In genomic region chr11:117949392-117950091, GRCm38 (mm10) we compare ENCODE assay signal across 8 mouse cellular contexts. TPM values are rescaled to one million over a fixed set of nuclear protein-coding genes. Genes with fewer than 3 reads are reported as not detected.
A peak's percentile ranks its signal among the peaks of the same experiment; 100 is the strongest.
DNase-seq lines count a peak whose midpoint lies in the region; ATAC-seq and TF ChIP-seq lines count a peak whose summit lies in the region.

No protein-coding gene starts in this region.

- peak; percentile 81 for ATAC-seq in hindbrain, postnatal 0 days
- ATAC-seq in liver, embryonic 13.5 days (ENCODE audit: low read depth): peak; percentile 56

- TF ChIP-seq CTCF in cerebellum, adult 2 months (IDR thresholded peaks at IDR 0.05; ENCODE audit: borderline replicate concordance, insufficient read depth, low read depth, low read length): no peak
- TF ChIP-seq CTCF in bone marrow, adult 2 months (IDR thresholded peaks at IDR 0.05; ENCODE audit: control insufficient read depth, insufficient read depth, low read length): no peak
- TF ChIP-seq CTCF in hindbrain, postnatal 0 days (IDR thresholded peaks at IDR 0.05; ENCODE audit: low read depth): 0 out of 2 replicates have a peak, but pooled peaks have one; percentile 11

- H3K4me1 ChIP-seq in cerebellum, adult 2 months (ENCODE audit: control insufficient read depth, insufficient read depth, low read length): no peaks in the 10 kb centered on the region; the same call in 1 of the 2 replicates
- peaks cover 8% of the 10 kb centered on the region for H3K4me1 ChIP-seq in bone marrow, adult 2 months (ENCODE audit: control insufficient read depth, insufficient read depth, low read length)
- peaks cover 13% of the 10 kb centered on the region; the same call in 1 of the 2 replicates for H3K4me1 ChIP-seq in hindbrain, postnatal 0 days (ENCODE audit: insufficient read depth, low read length)
- H3K4me1 ChIP-seq in liver, embryonic 13.5 days (replicated peaks): peaks cover 22% of the 10 kb centered on the region

- H3K4me2 ChIP-seq in hindbrain, postnatal 0 days (ENCODE audit: low read depth, low read length): peak overlapping the region; percentile 47
- peak overlapping the region; percentile 63 for H3K4me2 ChIP-seq in liver, embryonic 13.5 days

- peak overlapping the region; percentile 31 for H3K9ac ChIP-seq in hindbrain, postnatal 0 days (replicated peaks; ENCODE audit: low read length)
- H3K9ac ChIP-seq in liver, embryonic 13.5 days: peak overlapping the region; percentile 36; the same call in 1 of the 2 replicates

- no peak overlapping the region for H3K27ac ChIP-seq in cerebellum, adult 2 months (ENCODE audit: insufficient read depth, low read length)
- H3K27ac ChIP-seq in bone marrow, adult 2 months (ENCODE audit: control insufficient read depth, insufficient read depth, low read depth, low read length, poor library complexity): peak overlapping the region; percentile 37
- no peak overlapping the region for H3K27ac ChIP-seq in hindbrain, postnatal 0 days
- H3K27ac ChIP-seq in liver, embryonic 13.5 days: no peak overlapping the region

- peak; percentile 36 to 46 for DNase-seq in cerebellum, adult 2 months
- no peak for DNase-seq in cerebellum, adult 9-10 months
- peak; percentile 94 for DNase-seq in gastrocnemius, postnatal 25 days
- peak; percentile 78 for DNase-seq in hindbrain, postnatal 0 days (ENCODE audit: low spot score)
- no peak for DNase-seq in liver, embryonic 13.5 days
- DNase-seq in naive thymus-derived CD4-positive, alpha-beta T cell, adult 2 months (ENCODE audit: low read depth): peak; percentile 46
- DNase-seq in urinary bladder, postnatal 36 days (ENCODE audit: low spot score in 2 of 2): peak; percentile 72 to 85

- H3K4me3 ChIP-seq in cerebellum, adult 2 months (replicated peaks; ENCODE audit: insufficient read depth, low read depth, low read length): peak overlapping the region; percentile 34
- no peak overlapping the region for H3K4me3 ChIP-seq in bone marrow, adult 2 months (replicated peaks; ENCODE audit: control insufficient read depth, low read depth, low read length)
- peak overlapping the region; percentile 15; the same call in 1 of the 2 replicates for H3K4me3 ChIP-seq in hindbrain, postnatal 0 days (ENCODE audit: low read length)
- peak overlapping the region; percentile 39 for H3K4me3 ChIP-seq in liver, embryonic 13.5 days (replicated peaks)

- no peak for TF ChIP-seq POLR2A in cerebellum, adult 2 months (IDR thresholded peaks at IDR 0.05; ENCODE audit: borderline replicate concordance, insufficient read depth, low read length)
- TF ChIP-seq POLR2A in bone marrow, adult 2 months (IDR thresholded peaks at IDR 0.05; ENCODE audit: borderline replicate concordance, control insufficient read depth, low read depth, low read length): no peak

- no peaks in the 10 kb centered on the region for H3K9me3 ChIP-seq in hindbrain, postnatal 0 days (ENCODE audit: low read length)
- no peaks in the 10 kb centered on the region for H3K9me3 ChIP-seq in liver, embryonic 13.5 days (replicated peaks)

- H3K27me3 ChIP-seq in cerebellum, adult 2 months (ENCODE audit: control insufficient read depth, insufficient read depth, low read length): no peaks in the 10 kb centered on the region
- 0 out of 2 replicates have a peak, but pooled peaks cover 4% of the 10 kb centered on the region for H3K27me3 ChIP-seq in hindbrain, postnatal 0 days (ENCODE audit: insufficient read depth, low read length)
- peaks cover 57% of the 10 kb centered on the region for H3K27me3 ChIP-seq in liver, embryonic 13.5 days

- no peaks in the 10 kb centered on the region for H3K36me3 ChIP-seq in hindbrain, postnatal 0 days (ENCODE audit: insufficient read depth, low read length)
- no peaks in the 10 kb centered on the region for H3K36me3 ChIP-seq in liver, embryonic 13.5 days

- 9% methylated on average over 49 of the region's 49 CpGs for WGBS in cerebellum, adult 2 months
- WGBS in bone marrow, adult 2 months: 7% methylated on average over 49 of the region's 49 CpGs
- 2% methylated on average over 47 of the region's 49 CpGs for WGBS in hindbrain, postnatal 0 days
- WGBS in liver, embryonic 13.5 days (ENCODE audit: insufficient replicate concordance): 4% methylated on average over 49 of the region's 49 CpGs

RNA-seq across cellular contexts. Expression of gene Socs3, which starts 20.3 kb away (rescaled TPM):
- polyA plus RNA-seq in cerebellum, adult 2 months (2012; rRNA removed): 1.6 and 2.1 TPM in 2 replicates
- polyA plus RNA-seq in bone marrow, adult 2 months (2011; ENCODE audit: insufficient read depth, insufficient read length, low replicate concordance, missing spikeins): 3.4 and 9.6 TPM in 2 replicates
- 1 to 10 TPM; 4.4 to 6.1 TPM for total RNA-seq in gastrocnemius, postnatal 25 days (2021)
- total RNA-seq in hindbrain, postnatal 0 days (2014; rRNA removed): 12.3 and 12.4 TPM in 2 replicates
- polyA plus RNA-seq in hindbrain, postnatal 0 days (2015; fragmentation: Nextera tagmentation; extraction: Ambion mirVana): 6.0 and 7.0 TPM in 2 replicates
- 6.7 and 6.9 TPM in 2 replicates for polyA plus RNA-seq in liver, embryonic 13.5 days (2015; fragmentation: Nextera tagmentation; extraction: Ambion mirVana)

RNA-seq across cellular contexts. Expression of gene Pgs1, which starts 36.5 kb away (rescaled TPM):
- polyA plus RNA-seq in cerebellum, adult 2 months (2012; rRNA removed): 70.5 and 76.5 TPM in 2 replicates
- 27.1 and 67.5 TPM in 2 replicates for polyA plus RNA-seq in bone marrow, adult 2 months (2011; ENCODE audit: insufficient read depth, insufficient read length, low replicate concordance, missing spikeins)
- total RNA-seq in gastrocnemius, postnatal 25 days (2021): 10 to 100 TPM; 18.4 to 18.6 TPM
- total RNA-seq in hindbrain, postnatal 0 days (2014; rRNA removed): 72.7 and 85.0 TPM in 2 replicates
- 57.2 and 58.3 TPM in 2 replicates for polyA plus RNA-seq in hindbrain, postnatal 0 days (2015; fragmentation: Nextera tagmentation; extraction: Ambion mirVana)
- polyA plus RNA-seq in liver, embryonic 13.5 days (2015; fragmentation: Nextera tagmentation; extraction: Ambion mirVana): 18.1 and 19.4 TPM in 2 replicates

Comparison
In these comparisons a context has a peak if more than half of its experiments do, and no peak if none do; other contexts are left out.
1. DNase-seq: peak in cerebellum, adult 2 months (2 of 2), gastrocnemius, postnatal 25 days (single experiment), hindbrain, postnatal 0 days (single experiment), naive thymus-derived CD4-positive, alpha-beta T cell, adult 2 months (single experiment) and urinary bladder, postnatal 36 days (2 of 2); none in cerebellum, adult 9-10 months (single experiment) and liver, embryonic 13.5 days (single experiment).